Mouse (Mus musculus): ENCODE data around the gene Fam222a. TPM values are rescaled to one million over a fixed set of nuclear protein-coding genes. Genes with fewer than 3 reads are reported as not detected.

The Fam222a gene
- polyA plus RNA-seq, 1 experiment = 3.4 TPM

- Histone ChIP-seq H3K27ac (ENCODE audit: insufficient read depth, low read length) (no peak overlapping the region), H3K9ac (ENCODE audit: low read depth, poor library complexity, severe bottlenecking) (no peak overlapping the region), H3K27me3 (ENCODE audit: control insufficient read depth, insufficient read depth, low read length, poor library complexity, severe bottlenecking) (no peaks in the 10 kb centered on the region), H3K9me3 (replicated peaks; ENCODE audit: control insufficient read depth, insufficient read depth, low read length, poor library complexity, severe bottlenecking) (no peaks in the 10 kb centered on the region), H3K4me3 (ENCODE audit: low read depth, low read length) (no peak overlapping the region), H3K36me3 (ENCODE audit: control insufficient read depth, insufficient read depth, low read length, poor library complexity, severe bottlenecking) (no peaks in the 10 kb centered on the region), H3K4me1 (ENCODE audit: control insufficient read depth, insufficient read depth, low read length) (no peaks in the 10 kb centered on the region)
- TF ChIP-seq EP300 (IDR thresholded peaks at IDR 0.05; ENCODE audit: insufficient read depth, low read depth, low read length) = no peak
- TF ChIP-seq CTCF (IDR thresholded peaks at IDR 0.05; ENCODE audit: low read depth, low read length) = no peak
- no peak for TF ChIP-seq POLR2A (IDR thresholded peaks at IDR 0.05; ENCODE audit: insufficient read depth, low read length)
Observed at GRCm38 (mm10) chr5:114583490-114584175, 15.8 kb downstream of the Fam222a start.

GRCm38 (mm10) chr5:114584293-114585104, 16.7 kb downstream of the Fam222a start:
- Histone ChIP-seq H3K36me3 (ENCODE audit: control insufficient read depth, insufficient read depth, low read length, poor library complexity, severe bottlenecking) (no peaks in the 10 kb centered on the region), H3K27me3 (ENCODE audit: control insufficient read depth, insufficient read depth, low read length, poor library complexity, severe bottlenecking) (no peaks in the 10 kb centered on the region), H3K9me3 (replicated peaks; ENCODE audit: control insufficient read depth, insufficient read depth, low read length, poor library complexity, severe bottlenecking) (no peaks in the 10 kb centered on the region), H3K4me1 (ENCODE audit: control insufficient read depth, insufficient read depth, low read length) (no peaks in the 10 kb centered on the region), H3K9ac (ENCODE audit: low read depth, poor library complexity, severe bottlenecking) (no peak overlapping the region), H3K4me3 (ENCODE audit: low read depth, low read length) (no peak overlapping the region), H3K27ac (ENCODE audit: insufficient read depth, low read length) (no peak overlapping the region)
- no peak for TF ChIP-seq POLR2A (IDR thresholded peaks at IDR 0.05; ENCODE audit: insufficient read depth, low read length)
- TF ChIP-seq EP300 (IDR thresholded peaks at IDR 0.05; ENCODE audit: insufficient read depth, low read depth, low read length) = no peak
- no peak for TF ChIP-seq CTCF (IDR thresholded peaks at IDR 0.05; ENCODE audit: low read depth, low read length)

GRCm38 (mm10) chr5:114585682-114586081, 17.9 kb downstream of the Fam222a start:
- no peaks in the 10 kb centered on the region for H3K4me1 ChIP-seq (ENCODE audit: control insufficient read depth, insufficient read depth, low read length)
- H3K4me3 ChIP-seq (ENCODE audit: low read depth, low read length) = no peak overlapping the region
- H3K27ac ChIP-seq (ENCODE audit: insufficient read depth, low read length) = no peak overlapping the region
- H3K9ac ChIP-seq (ENCODE audit: low read depth, poor library complexity, severe bottlenecking) = no peak overlapping the region
- no peaks in the 10 kb centered on the region for H3K9me3 ChIP-seq (replicated peaks; ENCODE audit: control insufficient read depth, insufficient read depth, low read length, poor library complexity, severe bottlenecking)
- H3K27me3 ChIP-seq (ENCODE audit: control insufficient read depth, insufficient read depth, low read length, poor library complexity, severe bottlenecking) = no peaks in the 10 kb centered on the region
- no peak for TF ChIP-seq EP300 (IDR thresholded peaks at IDR 0.05; ENCODE audit: insufficient read depth, low read depth, low read length)
- no peaks in the 10 kb centered on the region for H3K36me3 ChIP-seq (ENCODE audit: control insufficient read depth, insufficient read depth, low read length, poor library complexity, severe bottlenecking)

- no peaks in the 10 kb centered on the region for H3K36me3 ChIP-seq (ENCODE audit: control insufficient read depth, insufficient read depth, low read length, poor library complexity, severe bottlenecking)
- H3K9me3 ChIP-seq (replicated peaks; ENCODE audit: control insufficient read depth, insufficient read depth, low read length, poor library complexity, severe bottlenecking) = no peaks in the 10 kb centered on the region
- H3K9ac ChIP-seq (ENCODE audit: low read depth, poor library complexity, severe bottlenecking) = no peak overlapping the region
- H3K27ac ChIP-seq (ENCODE audit: insufficient read depth, low read length) = no peak overlapping the region
- H3K4me3 ChIP-seq (ENCODE audit: low read depth, low read length) = no peak overlapping the region
- H3K4me1 ChIP-seq (ENCODE audit: control insufficient read depth, insufficient read depth, low read length) = no peaks in the 10 kb centered on the region
- no peaks in the 10 kb centered on the region for H3K27me3 ChIP-seq (ENCODE audit: control insufficient read depth, insufficient read depth, low read length, poor library complexity, severe bottlenecking)
- TF ChIP-seq EP300 (IDR thresholded peaks at IDR 0.05; ENCODE audit: insufficient read depth, low read depth, low read length) (no peak), CTCF (IDR thresholded peaks at IDR 0.05; ENCODE audit: low read depth, low read length) (no peak), POLR2A (IDR thresholded peaks at IDR 0.05; ENCODE audit: insufficient read depth, low read length) (no peak)
Observed at GRCm38 (mm10) chr5:114587908-114588307, 20.1 kb downstream of the Fam222a start.

GRCm38 (mm10) chr5:114588416-114588815, 20.6 kb downstream of the Fam222a start:
- H3K36me3 ChIP-seq (ENCODE audit: control insufficient read depth, insufficient read depth, low read length, poor library complexity, severe bottlenecking) = no peaks in the 10 kb centered on the region
- no peaks in the 10 kb centered on the region for H3K4me1 ChIP-seq (ENCODE audit: control insufficient read depth, insufficient read depth, low read length)
- no peak overlapping the region for H3K9ac ChIP-seq (ENCODE audit: low read depth, poor library complexity, severe bottlenecking)
- no peaks in the 10 kb centered on the region for H3K9me3 ChIP-seq (replicated peaks; ENCODE audit: control insufficient read depth, insufficient read depth, low read length, poor library complexity, severe bottlenecking)
- H3K27me3 ChIP-seq (ENCODE audit: control insufficient read depth, insufficient read depth, low read length, poor library complexity, severe bottlenecking) = no peaks in the 10 kb centered on the region
- H3K27ac ChIP-seq (ENCODE audit: insufficient read depth, low read length) = no peak overlapping the region
- H3K4me3 ChIP-seq (ENCODE audit: low read depth, low read length) = no peak overlapping the region
- TF ChIP-seq CTCF (IDR thresholded peaks at IDR 0.05; ENCODE audit: low read depth, low read length) = no peak
- TF ChIP-seq EP300 (IDR thresholded peaks at IDR 0.05; ENCODE audit: insufficient read depth, low read depth, low read length) = no peak
- no peak for TF ChIP-seq POLR2A (IDR thresholded peaks at IDR 0.05; ENCODE audit: insufficient read depth, low read length)

GRCm38 (mm10) chr5:114589026-114589425, 21.2 kb downstream of the Fam222a start:
- Histone ChIP-seq H3K9ac (ENCODE audit: low read depth, poor library complexity, severe bottlenecking) (no peak overlapping the region), H3K36me3 (ENCODE audit: control insufficient read depth, insufficient read depth, low read length, poor library complexity, severe bottlenecking) (no peaks in the 10 kb centered on the region), H3K4me3 (ENCODE audit: low read depth, low read length) (no peak overlapping the region), H3K9me3 (replicated peaks; ENCODE audit: control insufficient read depth, insufficient read depth, low read length, poor library complexity, severe bottlenecking) (no peaks in the 10 kb centered on the region), H3K27ac (ENCODE audit: insufficient read depth, low read length) (no peak overlapping the region), H3K4me1 (ENCODE audit: control insufficient read depth, insufficient read depth, low read length) (no peaks in the 10 kb centered on the region), H3K27me3 (ENCODE audit: control insufficient read depth, insufficient read depth, low read length, poor library complexity, severe bottlenecking) (no peaks in the 10 kb centered on the region)
- TF ChIP-seq CTCF (IDR thresholded peaks at IDR 0.05; ENCODE audit: low read depth, low read length) (no peak), POLR2A (IDR thresholded peaks at IDR 0.05; ENCODE audit: insufficient read depth, low read length) (no peak), EP300 (IDR thresholded peaks at IDR 0.05; ENCODE audit: insufficient read depth, low read depth, low read length) (no peak)

Measured in ES-Bruce4 (cell line).